Mouse (Mus musculus) brown adipose tissue, adult 24 weeks (tissue): ENCODE data around the gene Styxl1. TPM values are rescaled to one million over a fixed set of nuclear protein-coding genes. Genes with fewer than 3 reads are reported as not detected.

Experiments
- H3K27ac ChIP-seq: fragments of 200-500 bp; replicated peaks from 2 replicates; pipeline ENCODE4 v1.5.1; 2012; ENCODE audit warnings: low read depth, mild to moderate bottlenecking, low read length
- H3K4me1 ChIP-seq: fragments of 200-500 bp; 2 replicates; pipeline ENCODE4 v1.6.1; 2012; ENCODE audit warnings: low read length, mixed read lengths; ENCODE audit not compliant: control insufficient read depth, insufficient read depth, insufficient read length
- H3K4me3 ChIP-seq: fragments of 200-500 bp; 2 replicates; pipeline ENCODE4 v1.5.1; 2012; ENCODE audit warnings: low read depth, mild to moderate bottlenecking, low read length, moderate library complexity; ENCODE audit not compliant: insufficient read depth
- polyA plus RNA-seq: library from polyadenylated mRNA; stranded (reverse); fragments of >200 nt; gene quantifications from 2 replicates; pipeline ENCODE4 v1.2.4, GENCODE M21; 2012; ENCODE audit not compliant: missing spikeins, insufficient read depth, insufficient read length

Gene Styxl1
- polyA plus RNA-seq, 1 experiment = not detected

GRCm38 (mm10) chr5:135742941-135743740 is 35.0 kb downstream of the Styxl1 start:
- peak overlapping the region; percentile 90 for H3K4me3 ChIP-seq
- peak overlapping the region; percentile 79 for H3K27ac ChIP-seq
- no peaks in the 10 kb centered on the region; the same call in 1 of the 2 replicates for H3K4me1 ChIP-seq

- H3K4me1 ChIP-seq = no peaks in the 10 kb centered on the region; the same call in 1 of the 2 replicates
- H3K27ac ChIP-seq = peak overlapping the region; percentile 55
- peak overlapping the region; percentile 90 for H3K4me3 ChIP-seq
These were observed 36.0 kb downstream of the Styxl1 start for GRCm38 (mm10) chr5:135742156-135742555.

GRCm38 (mm10) chr5:135738266-135738665 is 39.9 kb downstream of the Styxl1 start:
- no peaks in the 10 kb centered on the region; the same call in 1 of the 2 replicates for H3K4me1 ChIP-seq
- no peak overlapping the region for H3K27ac ChIP-seq
- no peak overlapping the region for H3K4me3 ChIP-seq

- Histone ChIP-seq H3K4me3 (no peak overlapping the region), H3K27ac (no peak overlapping the region), H3K4me1 (no peaks in the 10 kb centered on the region)
These were observed 41.0 kb downstream of the Styxl1 start for GRCm38 (mm10) chr5:135737154-135737553.

- Histone ChIP-seq H3K4me1 (no peaks in the 10 kb centered on the region), H3K27ac (no peak overlapping the region), H3K4me3 (no peak overlapping the region)
These were observed 41.6 kb downstream of the Styxl1 start for GRCm38 (mm10) chr5:135736544-135736943.

GRCm38 (mm10) chr5:135735741-135736140 is 42.4 kb downstream of the Styxl1 start:
- H3K4me1 ChIP-seq = no peaks in the 10 kb centered on the region; the same call in 1 of the 2 replicates
- H3K4me3 ChIP-seq = no peak overlapping the region
- no peak overlapping the region for H3K27ac ChIP-seq

- Histone ChIP-seq H3K4me3 (no peak overlapping the region), H3K27ac (no peak overlapping the region), H3K4me1 (no peaks in the 10 kb centered on the region; the same call in 1 of the 2 replicates)
These were observed 44.0 kb downstream of the Styxl1 start for GRCm38 (mm10) chr5:135734057-135734680.

- Histone ChIP-seq H3K4me1 (no peaks in the 10 kb centered on the region; the same call in 1 of the 2 replicates), H3K27ac (no peak overlapping the region), H3K4me3 (no peak overlapping the region)
These were observed 45.1 kb downstream of the Styxl1 start for GRCm38 (mm10) chr5:135733071-135733470.

- no peak overlapping the region for H3K4me3 ChIP-seq
- no peak overlapping the region for H3K27ac ChIP-seq
- H3K4me1 ChIP-seq = peaks cover 3% of the 10 kb centered on the region; the same call in 1 of the 2 replicates
These were observed 46.9 kb downstream of the Styxl1 start for GRCm38 (mm10) chr5:135731322-135731721.

GRCm38 (mm10) chr5:135730916-135731315 is 47.3 kb downstream of the Styxl1 start:
- Histone ChIP-seq H3K4me1 (peaks cover 7% of the 10 kb centered on the region; the same call in 1 of the 2 replicates), H3K4me3 (no peak overlapping the region), H3K27ac (peak overlapping the region; percentile 41)

- Histone ChIP-seq H3K4me1 (peaks cover 12% of the 10 kb centered on the region; the same call in 1 of the 2 replicates), H3K4me3 (no peak overlapping the region), H3K27ac (no peak overlapping the region; the same call in 1 of the 2 replicates)
These were observed 47.9 kb downstream of the Styxl1 start for GRCm38 (mm10) chr5:135730278-135730677.

- no peak overlapping the region for H3K4me3 ChIP-seq
- H3K27ac ChIP-seq = no peak overlapping the region
- peaks cover 16% of the 10 kb centered on the region; the same call in 1 of the 2 replicates for H3K4me1 ChIP-seq
These were observed 48.8 kb downstream of the Styxl1 start for GRCm38 (mm10) chr5:135729351-135729750.

- peaks cover 23% of the 10 kb centered on the region for H3K4me1 ChIP-seq
- no peak overlapping the region for H3K4me3 ChIP-seq
- H3K27ac ChIP-seq = no peak overlapping the region
These were observed 49.8 kb downstream of the Styxl1 start for GRCm38 (mm10) chr5:135728361-135728760.

- H3K4me1 ChIP-seq = peaks cover 27% of the 10 kb centered on the region
- no peak overlapping the region for H3K27ac ChIP-seq
- H3K4me3 ChIP-seq = no peak overlapping the region
These were observed 50.3 kb downstream of the Styxl1 start for GRCm38 (mm10) chr5:135727871-135728270.

- Histone ChIP-seq H3K4me3 (peak overlapping the region; percentile 43), H3K27ac (peak overlapping the region; percentile 62), H3K4me1 (peaks cover 29% of the 10 kb centered on the region)
These were observed 51.4 kb downstream of the Styxl1 start for GRCm38 (mm10) chr5:135726641-135727346.
